Mouse (Mus musculus): ENCODE data around the gene Cyp2d9.
"Not testable (repeated sequence)": the region's sequence is repeated elsewhere in the genome, so short reads cannot be mapped to it uniquely, and the experiment has no call there.

The Cyp2d9 gene

DNA sequence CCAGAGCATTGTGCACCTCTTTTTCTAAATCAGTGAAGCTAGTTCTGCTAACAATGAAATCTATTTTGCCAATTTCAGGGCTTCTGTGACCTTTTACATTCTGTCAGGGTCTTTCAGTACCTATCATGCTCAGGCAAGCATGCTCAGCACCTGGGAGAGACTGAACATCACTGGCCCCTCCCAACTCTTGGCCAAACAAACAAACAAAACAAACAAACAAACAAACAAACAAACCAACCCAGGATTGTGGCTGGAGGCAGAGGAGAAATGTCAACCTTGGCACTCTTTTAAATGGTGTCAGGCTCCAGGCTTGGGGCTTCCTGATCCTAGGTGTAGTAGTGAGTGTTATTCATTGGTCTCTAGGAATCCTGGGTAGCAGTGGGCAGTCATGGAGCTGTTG is at the start of gene Cyp2d9:
Cyp2d9 (plus strand) TSS at position 301 of the 400 bp plus-strand sequence.
- in situ Hi-C loops (cut with MboI; ENCODE audit: unreplicated experiment in 2 of 2): no loop called here

DNA sequence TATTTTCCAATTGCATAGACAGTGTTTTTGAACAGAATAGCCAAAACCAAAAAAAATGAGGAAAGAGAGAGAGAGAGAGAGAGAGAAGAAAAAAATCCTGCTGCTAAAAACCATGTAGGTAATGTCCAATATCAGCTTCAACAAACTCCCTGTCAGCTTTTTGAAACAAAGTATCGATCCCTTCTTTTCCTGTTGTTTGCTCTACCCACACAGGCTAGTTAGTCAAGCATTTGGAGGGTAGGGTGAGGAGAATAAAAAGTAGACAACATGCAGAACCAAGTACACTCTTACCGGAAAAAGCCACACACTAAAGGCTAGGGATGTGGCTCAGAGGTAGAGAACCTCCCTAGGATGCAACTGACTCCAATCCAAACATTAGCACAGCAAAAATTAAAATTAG is 47.5 kb upstream of the Cyp2d9 start:
- in situ Hi-C loops (cut with MboI; ENCODE audit: unreplicated experiment in 2 of 2): no loop called here

DNA sequence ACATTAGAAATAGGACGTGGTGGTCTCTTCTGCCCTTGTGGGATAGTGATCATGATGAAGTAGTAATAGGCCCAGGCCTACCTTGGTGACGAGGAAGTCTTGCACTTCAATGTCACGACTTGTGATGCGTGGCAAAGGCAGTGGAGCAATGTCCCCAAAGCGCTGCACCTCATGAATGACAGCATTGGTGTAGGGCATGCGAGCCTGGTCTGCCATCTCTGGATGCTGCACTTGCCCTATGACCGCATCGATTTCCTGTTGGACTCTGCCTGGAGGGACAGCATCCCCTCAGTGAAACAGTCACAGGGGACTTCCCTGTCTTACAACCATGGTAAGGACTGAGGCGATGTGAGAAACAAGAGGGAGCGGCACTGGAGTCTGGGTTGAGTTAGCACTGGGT is 43.3 kb upstream of the Cyp2d9 start:
- in situ Hi-C loops (cut with MboI; ENCODE audit: unreplicated experiment in 2 of 2): not testable (repeated sequence)

DNA sequence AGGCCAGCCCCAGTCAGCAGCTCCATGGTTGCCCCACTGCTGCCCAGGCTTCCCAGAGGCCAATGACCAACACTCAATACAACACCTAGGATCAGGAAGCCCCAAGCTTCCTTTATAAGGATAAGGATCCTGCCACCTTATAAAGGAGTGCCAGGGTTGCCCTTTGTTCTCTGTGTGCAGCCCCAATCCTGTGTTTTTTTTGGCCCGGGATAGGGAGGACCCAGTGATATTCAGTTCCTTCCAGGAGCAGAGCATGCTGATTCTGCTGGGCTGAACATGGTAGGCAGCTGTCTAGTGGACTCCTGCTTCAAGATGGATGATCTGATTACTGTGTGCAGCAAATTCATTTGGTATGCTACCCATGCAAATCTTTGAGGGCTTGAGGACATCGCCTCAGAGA is 39.3 kb upstream of the Cyp2d9 start, which contains the start of gene Cyp2d11:
Cyp2d11 (minus strand) TSS at position 101 of the 400 bp plus-strand sequence.
- in situ Hi-C loops (cut with MboI; ENCODE audit: unreplicated experiment in 2 of 2): not testable (repeated sequence)

DNA sequence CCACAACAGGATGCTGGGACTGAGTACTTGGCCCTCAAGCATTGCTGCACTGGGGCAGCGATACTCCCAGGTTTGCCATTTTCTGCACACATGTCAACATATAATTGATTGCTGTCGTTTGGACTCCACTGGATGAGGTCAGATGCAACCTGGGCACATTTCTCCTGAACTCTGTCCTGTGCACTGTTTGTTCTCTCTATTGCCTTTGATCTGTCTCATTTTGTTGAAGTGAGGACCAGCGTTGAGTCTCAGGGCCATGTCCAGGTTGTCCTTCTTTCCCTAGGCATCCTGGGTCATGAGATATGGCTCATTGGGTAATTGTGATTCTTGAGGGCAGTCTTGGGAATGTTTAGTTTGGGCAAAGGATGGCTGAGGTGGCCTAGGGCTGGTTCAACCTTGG is 37.3 kb upstream of the Cyp2d9 start:
- in situ Hi-C loops (cut with MboI; ENCODE audit: unreplicated experiment in 2 of 2): not testable (repeated sequence)

DNA sequence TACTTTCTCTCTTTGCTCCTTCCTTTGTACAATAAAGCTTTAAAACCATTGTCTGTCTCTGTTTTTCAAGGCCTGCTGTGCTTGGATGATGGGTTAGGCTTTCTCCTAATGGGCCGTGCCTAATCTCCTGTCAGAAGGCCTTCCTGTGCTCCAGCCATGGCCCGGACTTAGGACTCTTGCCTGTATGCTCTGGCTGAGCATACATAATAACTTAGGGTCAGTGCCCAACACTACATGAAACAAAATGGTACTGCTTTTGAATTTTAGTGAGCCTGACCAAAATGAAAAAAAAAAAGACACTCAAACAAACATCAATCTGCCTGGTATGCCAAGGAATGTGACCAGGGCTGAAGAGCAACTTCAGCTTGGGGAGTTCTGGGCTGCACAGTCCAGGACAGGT is 31.7 kb upstream of the Cyp2d9 start:
- in situ Hi-C loops (cut with MboI; ENCODE audit: unreplicated experiment in 2 of 2): no loop called here

DNA sequence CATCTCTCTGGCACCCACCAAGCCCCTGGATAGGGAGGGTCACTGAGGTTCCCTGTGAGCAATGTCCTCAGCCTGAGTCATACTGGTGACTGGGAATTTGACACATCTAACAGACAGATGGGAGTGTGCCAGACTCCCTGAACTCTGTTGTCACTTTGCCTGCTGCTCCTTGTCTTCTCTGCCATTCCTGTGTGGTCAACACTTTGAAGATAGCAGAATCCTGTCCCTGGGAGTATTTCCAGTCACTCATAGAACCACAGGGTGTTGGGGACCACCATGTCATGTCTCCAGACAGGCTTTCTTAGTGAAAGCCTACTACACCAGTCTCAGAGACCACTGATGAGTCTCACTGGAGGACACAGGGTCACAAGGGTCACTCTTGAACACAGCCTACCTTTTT is 31.1 kb upstream of the Cyp2d9 start:
- in situ Hi-C loops (cut with MboI; ENCODE audit: unreplicated experiment in 2 of 2): no loop called here

DNA sequence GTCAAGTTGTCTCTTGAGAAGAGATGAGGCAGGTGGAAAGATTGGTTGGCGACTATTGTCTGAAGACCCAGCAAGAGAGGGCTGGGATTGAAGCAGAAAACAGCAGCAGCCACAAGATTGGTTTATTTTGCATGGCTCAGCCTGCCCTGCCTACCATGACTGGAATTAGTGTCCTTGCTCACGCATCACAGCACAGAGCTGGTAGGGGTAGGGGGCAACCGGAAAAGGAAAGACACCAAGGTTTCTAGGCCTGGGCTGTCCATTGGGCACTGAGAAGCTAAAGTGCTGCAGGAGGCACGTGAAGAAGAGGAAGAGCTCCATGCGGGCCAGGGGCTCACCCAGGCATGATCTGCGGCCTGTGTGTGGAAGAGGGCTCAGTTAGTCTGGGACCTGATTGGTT is 30.5 kb upstream of the Cyp2d9 start:
- in situ Hi-C loops (cut with MboI; ENCODE audit: unreplicated experiment in 2 of 2): no loop called here

DNA sequence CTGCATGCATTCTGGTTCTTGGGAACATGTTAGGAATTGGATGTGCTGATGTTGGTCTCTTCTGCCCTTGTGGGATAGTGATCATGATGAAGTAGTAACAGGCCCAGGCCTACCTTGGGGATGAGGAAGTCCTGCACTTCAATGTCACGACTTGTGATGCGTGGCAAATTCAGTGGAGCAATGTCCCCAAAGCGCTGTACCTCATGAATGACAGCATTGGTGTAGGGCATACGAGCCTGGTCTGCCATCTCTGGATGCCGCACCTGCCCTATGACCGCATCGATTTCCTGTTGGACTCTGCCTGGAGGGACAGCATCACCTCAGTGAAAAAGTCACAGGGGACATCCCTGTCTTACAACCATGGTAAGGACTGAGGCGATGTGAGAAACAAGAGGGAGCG is 29.6 kb upstream of the Cyp2d9 start:
- in situ Hi-C loops (cut with MboI; ENCODE audit: unreplicated experiment in 2 of 2): no loop called here

DNA sequence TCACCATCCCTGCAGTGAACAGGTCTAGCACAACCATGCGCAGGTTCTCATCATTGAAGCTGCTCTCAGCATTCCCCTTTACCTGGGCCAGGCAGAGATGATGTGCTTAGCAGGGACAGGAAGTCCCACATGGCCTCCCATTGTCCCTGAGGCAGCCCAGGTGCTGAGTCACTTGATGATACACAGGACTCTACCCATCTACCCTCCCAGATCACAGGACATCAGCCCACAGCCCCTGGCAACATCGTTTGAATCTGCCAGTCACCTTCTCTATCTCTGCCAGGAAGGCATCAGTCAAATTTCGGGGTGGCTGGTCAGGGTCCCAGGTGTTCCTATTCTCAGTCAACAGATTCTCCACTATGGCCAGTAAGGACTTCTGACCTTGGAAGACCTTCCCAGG is 29.1 kb upstream of the Cyp2d9 start:
- in situ Hi-C loops (cut with MboI; ENCODE audit: unreplicated experiment in 2 of 2): no loop called here

DNA sequence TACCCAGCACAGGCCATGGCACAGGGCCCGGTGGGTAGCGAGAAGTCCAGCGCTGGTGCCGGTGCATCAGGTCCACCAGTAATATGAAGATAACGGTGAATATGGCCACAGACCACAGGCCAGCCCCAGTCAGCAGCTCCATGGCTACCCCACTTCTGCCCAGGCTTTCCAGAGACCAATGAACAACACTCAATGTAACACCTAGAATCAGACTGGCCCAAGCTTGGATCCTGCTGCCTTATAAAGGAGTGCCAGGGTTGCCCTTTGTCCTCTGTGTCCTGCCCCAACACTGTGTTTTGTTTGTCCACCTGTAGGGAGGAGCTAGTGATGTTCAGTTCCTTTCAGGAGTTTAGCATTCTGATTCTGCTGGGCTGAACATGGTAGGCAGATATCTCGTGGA is 26.3 kb upstream of the Cyp2d9 start, which contains the start of gene Cyp2d10:
Cyp2d10 (minus strand) TSS at position 215 of the 400 bp plus-strand sequence.
- in situ Hi-C loops (cut with MboI; ENCODE audit: unreplicated experiment in 2 of 2): no loop called here

DNA sequence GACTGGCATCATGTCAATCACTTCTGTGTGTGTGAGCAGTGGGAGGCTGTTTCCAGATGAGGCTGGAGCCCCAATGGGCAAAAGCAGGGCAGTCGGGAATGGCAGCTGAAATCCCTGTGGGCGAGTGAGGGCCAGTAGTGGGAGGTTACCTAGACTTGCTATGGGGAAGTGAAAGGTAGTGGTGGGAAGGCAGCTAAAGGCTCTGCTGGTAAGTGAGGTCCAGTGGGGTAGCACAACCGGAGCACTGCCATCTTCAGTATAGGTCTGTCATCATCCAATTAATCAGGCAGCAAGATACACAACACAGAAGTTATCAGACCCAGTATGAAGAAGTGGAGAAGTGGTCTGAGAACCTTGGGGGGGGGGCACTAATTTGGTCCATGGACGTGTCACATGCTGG is 25.7 kb upstream of the Cyp2d9 start:
- in situ Hi-C loops (cut with MboI; ENCODE audit: unreplicated experiment in 2 of 2): no loop called here

DNA sequence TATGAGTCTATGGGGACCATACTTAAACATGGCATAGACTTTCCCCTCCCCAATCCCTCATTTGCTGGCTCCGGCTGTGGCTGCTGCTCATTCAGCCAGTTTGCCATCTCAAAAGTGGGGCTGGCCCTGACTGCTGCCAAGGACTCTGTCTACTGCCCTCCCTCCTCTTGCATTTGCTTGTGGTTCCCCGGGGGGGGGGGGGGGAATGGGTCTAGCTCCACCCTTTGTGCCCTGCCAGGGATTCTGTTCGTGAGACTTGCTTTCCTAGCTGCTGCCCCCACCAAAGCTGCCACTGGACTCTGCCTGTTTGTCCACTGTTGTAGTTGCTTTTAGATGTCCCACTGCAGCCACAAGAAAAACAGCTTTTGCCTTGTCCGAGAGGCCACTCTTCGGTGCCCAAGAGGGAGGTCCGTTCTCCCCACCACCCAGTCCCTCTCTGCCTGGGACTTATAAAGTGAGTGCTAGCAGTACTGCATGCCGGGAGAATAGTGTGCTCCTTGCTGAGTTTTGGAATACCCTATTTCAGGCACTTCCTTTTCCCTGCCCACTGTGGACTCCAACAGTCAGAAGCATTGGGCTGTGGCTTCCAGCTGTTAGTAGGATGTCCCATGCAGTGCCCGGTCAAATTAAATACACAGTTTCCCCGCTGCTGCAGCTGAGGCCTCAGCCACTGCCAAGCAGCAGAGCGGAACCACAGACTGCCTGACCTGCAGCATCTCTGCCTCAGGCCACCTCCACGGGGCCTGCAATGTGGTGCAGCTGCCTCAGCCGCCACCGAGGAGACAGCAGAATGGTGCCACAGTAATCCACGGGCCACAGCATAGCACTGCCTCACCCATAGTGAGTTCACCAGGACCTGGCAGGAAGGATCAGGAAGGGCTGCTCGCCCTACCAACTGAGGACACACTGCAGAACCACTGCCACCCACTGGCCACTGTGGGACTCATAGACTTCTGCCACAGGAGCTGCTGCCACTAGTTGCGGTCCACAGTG is 16.1 kb upstream of the Cyp2d9 start:
- in situ Hi-C loops (cut with MboI; ENCODE audit: unreplicated experiment in 2 of 2): no loop called here

DNA sequence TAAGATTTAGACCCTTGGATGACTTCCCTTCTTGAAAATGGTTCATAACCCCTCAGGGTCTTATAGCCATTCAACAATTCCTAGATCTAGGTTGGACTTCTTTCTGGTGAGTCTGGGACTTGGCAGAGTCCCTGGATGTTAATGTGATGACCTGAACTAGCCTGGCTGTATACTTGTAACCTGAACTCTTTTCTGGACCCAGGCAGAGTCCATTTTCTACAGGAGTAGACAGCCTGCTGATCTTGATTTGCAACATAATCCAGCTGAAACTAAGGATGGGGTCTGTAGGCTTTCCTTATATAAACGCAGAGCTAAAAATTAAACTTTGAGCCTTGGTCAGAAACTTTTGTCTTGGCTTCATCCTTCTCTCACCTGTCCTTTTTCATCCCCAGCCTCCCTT is 14.6 kb upstream of the Cyp2d9 start:
- in situ Hi-C loops (cut with MboI; ENCODE audit: unreplicated experiment in 2 of 2): no loop called here

DNA sequence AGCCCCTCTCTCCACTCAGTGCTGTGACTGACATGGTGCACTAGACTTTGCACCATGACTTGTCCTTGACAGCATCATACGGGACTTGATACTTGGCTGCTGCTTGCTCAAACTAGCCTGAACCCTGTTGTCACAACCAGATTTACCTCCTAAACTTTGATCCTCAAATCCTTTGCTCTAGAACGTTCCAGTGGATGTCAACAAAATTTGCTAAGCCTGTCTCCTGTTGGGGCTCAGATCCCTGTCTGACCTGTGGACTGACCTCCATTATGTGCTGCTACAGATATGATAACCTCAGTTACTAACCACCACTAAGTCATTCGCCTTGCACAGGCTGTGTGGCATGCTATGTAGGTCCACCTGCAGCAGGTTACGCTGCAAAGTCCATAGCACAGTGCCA is 10.3 kb upstream of the Cyp2d9 start:
- in situ Hi-C loops (cut with MboI; ENCODE audit: unreplicated experiment in 2 of 2): no loop called here

DNA sequence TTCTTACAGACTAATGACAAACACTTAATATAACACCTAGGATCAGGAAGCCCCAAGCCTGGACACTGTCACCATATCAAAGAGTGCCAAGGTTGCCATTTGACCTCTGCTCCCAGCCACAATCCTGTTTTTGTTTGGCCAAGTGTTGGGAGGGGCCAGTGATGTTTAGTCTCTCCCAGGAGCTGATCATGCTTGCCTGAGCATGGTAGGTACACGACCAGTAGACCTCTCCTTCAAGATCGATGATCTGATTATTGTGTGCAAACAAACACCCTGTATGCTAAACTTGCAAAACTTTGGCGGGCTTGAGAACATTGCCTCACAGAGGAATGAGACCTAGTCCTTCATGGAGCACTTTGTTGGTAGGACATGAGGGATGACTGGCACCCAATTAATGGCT is 9.8 kb upstream of the Cyp2d9 start:
- in situ Hi-C loops (cut with MboI; ENCODE audit: unreplicated experiment in 2 of 2): no loop called here

DNA sequence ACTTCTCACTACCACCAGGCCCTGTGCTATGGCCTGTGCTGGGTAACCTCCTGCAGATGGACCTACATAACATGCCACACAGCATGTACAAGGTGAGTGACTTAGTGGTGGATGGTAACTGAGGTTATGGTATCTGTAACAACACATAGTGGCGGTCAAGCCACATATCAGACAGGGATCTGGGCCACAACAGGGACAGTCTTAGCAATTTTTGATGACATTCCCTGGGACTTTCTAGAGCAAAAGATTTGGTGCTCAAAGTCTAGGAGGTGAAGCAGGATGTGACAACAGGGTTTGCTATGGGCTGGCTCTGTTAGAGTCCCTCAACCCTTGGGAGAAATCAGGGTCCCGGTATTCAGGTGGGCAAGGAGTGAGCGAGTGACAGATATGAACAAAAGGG is 384 bp downstream of the Cyp2d9 start:
- in situ Hi-C loops (cut with MboI; ENCODE audit: unreplicated experiment in 2 of 2): no loop called here

DNA sequence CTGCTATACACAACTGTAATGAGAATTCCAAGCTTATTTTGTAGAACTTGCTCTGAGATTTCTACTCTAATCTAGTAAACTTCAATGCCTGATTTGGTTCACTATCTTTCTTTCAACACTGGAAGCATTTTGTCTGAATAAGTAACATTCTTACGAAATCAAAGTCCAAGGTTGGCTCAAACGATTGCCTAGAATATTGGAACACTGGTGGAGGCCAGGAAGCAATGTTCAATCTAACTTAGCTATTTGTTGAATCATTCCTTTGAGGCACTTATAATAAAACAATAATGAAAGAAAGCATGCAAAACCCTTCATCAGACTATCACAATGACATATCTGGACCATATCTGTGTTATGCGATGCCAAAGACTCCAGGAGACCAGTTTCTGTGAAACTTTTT is 1.3 kb downstream of the Cyp2d9 start:
- in situ Hi-C loops (cut with MboI; ENCODE audit: unreplicated experiment in 2 of 2): no loop called here

DNA sequence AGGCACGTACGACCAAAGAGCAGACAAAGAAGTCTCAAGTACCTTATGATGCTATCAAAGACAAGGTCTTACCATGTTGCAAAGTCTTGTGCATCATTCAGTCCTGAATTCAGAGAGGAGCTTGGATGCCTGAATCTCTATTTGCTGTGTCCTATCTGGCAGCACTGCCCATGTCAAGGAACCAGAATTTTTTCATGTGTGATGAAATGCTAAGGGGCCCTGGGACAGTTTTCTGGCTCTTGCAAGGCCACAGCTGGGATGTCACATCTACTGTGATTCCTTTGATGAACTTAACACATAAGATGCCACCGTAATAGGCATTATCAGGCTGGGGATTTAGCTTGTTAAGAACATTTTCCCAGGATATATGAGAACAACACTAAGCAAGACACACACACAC is 1.8 kb downstream of the Cyp2d9 start:
- in situ Hi-C loops (cut with MboI; ENCODE audit: unreplicated experiment in 2 of 2): no loop called here

DNA sequence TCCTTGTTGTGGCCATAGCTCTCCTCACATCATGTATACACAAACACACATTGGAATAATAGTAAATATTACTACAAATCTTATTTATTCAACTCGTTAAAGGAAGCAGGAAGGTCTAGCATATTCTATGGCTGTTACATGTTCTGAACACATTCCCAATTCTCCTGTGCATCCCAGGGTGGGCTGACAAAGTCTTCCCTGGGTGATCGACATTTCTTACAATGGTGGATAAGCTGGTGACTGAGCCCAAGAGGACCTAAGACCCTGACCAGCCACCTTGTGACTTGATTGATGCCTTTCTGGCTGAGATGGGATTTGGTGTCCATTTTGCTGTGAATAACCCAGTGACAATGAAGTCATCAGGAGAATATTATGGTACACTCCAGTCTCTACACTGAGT is 2.4 kb downstream of the Cyp2d9 start:
- in situ Hi-C loops (cut with MboI; ENCODE audit: unreplicated experiment in 2 of 2): no loop called here

DNA sequence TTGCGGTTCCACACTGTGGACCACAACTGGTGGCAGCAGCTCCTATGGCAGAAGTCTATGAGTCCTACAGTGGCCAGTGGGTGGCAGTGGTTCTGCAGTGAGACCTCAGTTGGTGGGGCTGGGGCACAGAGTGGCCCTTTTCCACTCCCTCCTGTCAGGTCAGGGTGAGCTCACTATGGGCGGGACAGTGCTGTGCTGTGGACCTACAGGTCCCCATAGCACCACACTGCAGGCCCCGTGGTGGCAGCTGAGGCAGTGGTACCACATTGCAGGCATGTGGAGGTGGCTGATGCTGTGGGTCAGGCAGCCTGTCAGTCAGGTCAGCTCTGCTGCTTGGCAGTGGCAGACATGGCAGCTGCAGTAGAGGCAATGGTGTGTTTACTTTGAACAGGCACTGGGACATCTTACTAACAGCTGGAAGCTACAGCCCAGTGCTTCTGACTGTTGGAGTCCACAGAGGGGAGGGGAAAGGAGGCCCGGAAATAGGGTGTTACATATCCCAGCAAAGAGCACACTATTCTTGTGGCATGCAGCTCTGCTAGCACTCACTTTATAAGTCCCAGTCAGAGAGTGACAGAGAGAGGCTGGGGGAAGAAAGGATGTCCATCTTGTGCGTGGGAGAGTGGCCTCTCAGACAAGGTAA is 4.9 kb downstream of the Cyp2d9 start:
- in situ Hi-C loops (cut with MboI; ENCODE audit: unreplicated experiment in 2 of 2): no loop called here

DNA sequence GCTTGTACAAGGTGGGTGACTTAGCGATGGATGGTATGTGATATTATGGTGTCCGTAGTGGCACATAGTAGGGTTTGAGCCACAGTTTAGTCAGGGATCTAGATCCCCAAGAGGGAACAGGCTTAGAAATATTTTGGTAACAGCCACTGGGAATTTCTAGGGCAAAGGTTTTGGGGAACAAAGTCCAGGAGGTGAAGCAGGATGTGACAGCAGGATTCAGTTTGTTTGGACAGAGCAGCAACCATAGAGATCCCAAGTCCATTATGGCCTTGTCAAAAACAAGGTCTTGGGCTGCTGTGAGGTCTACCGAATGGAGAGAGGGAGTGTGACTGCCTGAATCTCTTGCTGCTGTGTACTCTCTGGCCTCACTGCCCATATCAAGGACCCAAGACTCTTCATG is 10.4 kb downstream of the Cyp2d9 start:
- in situ Hi-C loops (cut with MboI; ENCODE audit: unreplicated experiment in 2 of 2): no loop called here
